Mouse (Mus musculus) heart, adult 2 months (tissue): ENCODE measurements around the gene Ifnk. TPM values are rescaled to one million over a fixed set of nuclear protein-coding genes. Genes with fewer than 3 reads are reported as not detected.

ENCODE experiments used
- DNase-seq, 2 experiments: peaks; one replicate each; pipeline ENCODE4 v3.0.0; 2021
- H3K27ac ChIP-seq: fragments of 200-600 bp; 2 replicates; pipeline ENCODE4 v1.8.1; 2022
- H3K27me3 ChIP-seq: fragments of 200-500 bp; 2 replicates; pipeline ENCODE4 v1.6.1; 2012; ENCODE audit warnings: mild to moderate bottlenecking, low read length, inconsistent platforms, mixed read lengths; ENCODE audit not compliant: control insufficient read depth, insufficient read depth
- H3K36me3 ChIP-seq: fragments of 200-500 bp; 2 replicates; pipeline ENCODE4 v1.6.1; 2012; ENCODE audit warnings: low read length, inconsistent platforms; ENCODE audit not compliant: control insufficient read depth, insufficient read depth
- H3K4me1 ChIP-seq: fragments of 200-500 bp; 2 replicates; pipeline ENCODE4 v1.6.1; 2011; ENCODE audit warnings: low read length; ENCODE audit not compliant: control insufficient read depth, insufficient read depth
- H3K4me3 ChIP-seq: fragments of 200-600 bp; 2 replicates; pipeline ENCODE4 v1.8.1; 2022
- H3K79me2 ChIP-seq: fragments of 200-500 bp; replicated peaks from 2 replicates; pipeline ENCODE4 v1.6.1; 2012; ENCODE audit warnings: mild to moderate bottlenecking, inconsistent platforms, low read length, moderate library complexity, mixed read lengths; ENCODE audit not compliant: control insufficient read depth, insufficient read depth
- H3K9ac ChIP-seq: fragments of 200-500 bp; 2 replicates; pipeline ENCODE4 v1.6.1; 2012; ENCODE audit warnings: low read depth, mild to moderate bottlenecking, control low read depth, inconsistent platforms, low read length, mixed read lengths
- CTCF ChIP-seq: fragments of 200-600 bp; IDR thresholded peaks from 2 replicates; pipeline ENCODE4 v1.8.1; 2022; ENCODE audit warnings: antibody characterized with exemption, mild to moderate bottlenecking, moderate library complexity
- EP300 ChIP-seq: fragments of 200-500 bp; IDR thresholded peaks from 2 replicates; pipeline ENCODE4 v1.6.1; 2011; ENCODE audit warnings: low read depth, low read length, control low read depth; ENCODE audit not compliant: insufficient read depth
- POLR2A ChIP-seq: fragments of 200-500 bp; IDR thresholded peaks from 2 replicates; pipeline ENCODE4 v1.6.1; 2011; ENCODE audit warnings: mild to moderate bottlenecking, low read depth, low read length, control low read depth; ENCODE audit not compliant: insufficient read depth
- WGBS: fragments of 180-500 bp; shearing (Covaris S2); methylation state at CpG from one replicate; pipeline ENCODE4 v1.1.7; 2018; 5-methylcytosine and 5-hydroxymethylcytosine counted together
- intact Hi-C: fragments of 180-260 bp; cut with DNase I; formaldehyde crosslinking; loops from one replicate; pipeline ENCODE4 v1.15.1; 2025
- polyA plus RNA-seq: library from polyadenylated mRNA; depleted of rRNA; stranded (reverse); fragments of >200 nt; gene quantifications from 2 replicates; pipeline ENCODE4 v1.2.3, GENCODE M21; 2012
- total RNA-seq, 2 experiments: library from RNA; stranded (reverse); gene quantifications; 2 replicates each; pipeline ENCODE4 v1.2.3; 2021

Ifnk gene
- total and polyA plus RNA-seq, 3 experiments, result not detected

DNA sequence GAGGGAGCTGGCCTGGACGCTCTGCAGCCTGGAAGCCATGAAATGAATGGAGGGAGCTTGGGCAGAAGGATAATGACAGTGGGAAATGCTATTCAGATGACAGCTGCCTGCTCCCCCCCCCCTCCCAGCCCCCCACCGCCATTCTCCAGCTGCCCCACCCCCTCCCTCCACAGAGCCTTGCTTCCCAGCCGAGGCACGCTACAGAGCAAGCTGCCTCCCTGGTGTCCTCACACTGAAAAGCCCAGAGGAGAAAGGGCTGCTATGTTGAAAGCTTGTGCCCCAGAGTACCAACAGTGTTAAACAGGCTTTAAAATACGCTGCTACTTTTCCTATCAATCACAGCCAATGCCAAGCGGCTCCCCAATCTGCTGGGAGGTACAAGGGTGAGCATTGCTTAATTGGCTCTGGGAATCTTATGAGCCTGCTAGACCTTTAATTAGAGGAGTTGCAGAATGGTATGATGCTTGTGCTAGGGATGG lies 26.5 kb upstream of the Ifnk start:
- Histone ChIP-seq H3K27ac (no peak overlapping the region), H3K36me3 (no peaks in the 10 kb centered on the region), H3K4me3 (no peak overlapping the region), H3K27me3 (no peaks in the 10 kb centered on the region), H3K79me2 (no peaks in the 10 kb centered on the region), H3K4me1 (no peaks in the 10 kb centered on the region), H3K9ac (no peak overlapping the region)
- no peak for TF ChIP-seq EP300
- no peak for TF ChIP-seq CTCF
- no peak for TF ChIP-seq POLR2A
- 45% methylated on average over 6 of the region's 6 CpGs for WGBS
- DNase-seq, result no peak
- intact Hi-C loops, result no loop called here

- intact Hi-C loops, result no loop called here
- WGBS, result 89% methylated on average over 9 of the region's 9 CpGs
Measured at GRCm38 (mm10) chr4:35126776-35127175, 25.1 kb upstream of the Ifnk start.

GRCm38 (mm10) chr4:35127759-35128158 lies 24.1 kb upstream of the Ifnk start:
- intact Hi-C loops, result no loop called here

More at GRCm38 (mm10) chr4:35126776-35127175, 25.1 kb upstream of the Ifnk start:
- H3K27ac ChIP-seq, result no peak overlapping the region
- H3K4me3 ChIP-seq, result no peak overlapping the region
- TF ChIP-seq CTCF (no peak), POLR2A (no peak), EP300 (no peak)
- H3K4me1 ChIP-seq, result 0 out of 2 replicates have a peak, but pooled peaks cover 1% of the 10 kb centered on the region
- H3K36me3 ChIP-seq, result no peaks in the 10 kb centered on the region
- no peaks in the 10 kb centered on the region for H3K27me3 ChIP-seq
- no peak overlapping the region for H3K9ac ChIP-seq
- DNase-seq, result no peak
- no peaks in the 10 kb centered on the region for H3K79me2 ChIP-seq

DNA sequence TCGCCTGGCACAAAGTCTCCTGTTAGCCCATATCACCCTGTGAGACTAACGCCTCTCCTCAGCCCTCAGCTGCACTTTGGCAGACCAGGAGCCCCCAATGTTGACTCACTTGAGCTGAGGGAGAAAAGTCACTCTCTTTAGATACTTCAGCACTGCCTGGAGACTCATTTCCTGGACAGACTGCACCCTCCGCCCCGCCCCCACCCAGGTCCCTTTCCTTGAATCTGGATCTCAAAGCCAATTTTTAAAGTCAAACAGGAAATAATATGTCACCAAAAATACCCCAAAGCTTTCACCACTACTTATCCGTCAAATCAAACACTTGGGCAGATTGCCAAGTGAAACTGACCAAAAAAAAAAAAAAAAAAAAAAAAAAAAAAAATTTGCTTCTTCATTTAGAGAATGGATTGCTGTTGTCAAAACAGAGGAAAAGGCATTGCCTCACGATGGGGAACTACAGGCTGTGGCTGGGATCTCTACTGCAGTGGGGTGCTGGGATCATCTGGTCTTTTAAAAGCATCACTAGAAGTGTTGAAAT lies 21.4 kb upstream of the Ifnk start:
- Histone ChIP-seq H3K4me1 (0 out of 2 replicates have a peak, but pooled peaks cover 1% of the 10 kb centered on the region), H3K4me3 (no peak overlapping the region), H3K79me2 (no peaks in the 10 kb centered on the region), H3K36me3 (no peaks in the 10 kb centered on the region), H3K27ac (no peak overlapping the region), H3K27me3 (no peaks in the 10 kb centered on the region), H3K9ac (no peak overlapping the region)
- peak; percentile 27 to 29 for DNase-seq
- intact Hi-C loops, result no loop called here
- WGBS, result 29% methylated on average over 6 of the region's 6 CpGs
- TF ChIP-seq CTCF (no peak), POLR2A (no peak), EP300 (no peak)

More at GRCm38 (mm10) chr4:35127759-35128158, 24.1 kb upstream of the Ifnk start:
- no peak overlapping the region for H3K27ac ChIP-seq
- WGBS, result 73% methylated on average over 6 of the region's 6 CpGs
- H3K4me3 ChIP-seq, result no peak overlapping the region
- no peaks in the 10 kb centered on the region for H3K79me2 ChIP-seq
- no peak overlapping the region for H3K9ac ChIP-seq
- no peak for DNase-seq
- TF ChIP-seq CTCF (no peak), EP300 (no peak), POLR2A (no peak)
- no peaks in the 10 kb centered on the region for H3K36me3 ChIP-seq
- no peaks in the 10 kb centered on the region for H3K27me3 ChIP-seq
- H3K4me1 ChIP-seq, result 0 out of 2 replicates have a peak, but pooled peaks cover 1% of the 10 kb centered on the region

DNA sequence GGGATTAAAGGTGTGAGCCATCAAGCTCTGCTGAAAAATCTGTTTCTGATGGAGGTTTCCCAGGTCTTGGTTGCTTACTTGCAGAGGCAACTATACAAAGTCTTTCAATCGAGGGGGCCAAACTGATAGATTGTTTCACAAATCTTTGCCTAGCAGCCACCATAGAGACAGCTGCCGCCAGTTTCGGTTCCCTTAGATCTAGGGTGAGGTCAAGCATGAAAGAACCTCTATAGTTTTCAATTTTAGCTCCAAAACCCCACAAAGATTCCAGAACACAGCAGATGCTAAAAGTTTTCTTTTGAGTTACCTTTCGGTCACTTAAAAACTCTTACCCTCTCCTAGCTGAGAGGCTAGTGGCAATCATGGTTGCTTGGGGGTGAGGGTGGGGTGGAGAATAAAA lies 20.3 kb upstream of the Ifnk start:
- Histone ChIP-seq H3K27ac (no peak overlapping the region), H3K79me2 (no peaks in the 10 kb centered on the region), H3K4me3 (no peak overlapping the region), H3K36me3 (no peaks in the 10 kb centered on the region), H3K9ac (no peak overlapping the region), H3K27me3 (no peaks in the 10 kb centered on the region), H3K4me1 (0 out of 2 replicates have a peak, but pooled peaks cover 1% of the 10 kb centered on the region)
- intact Hi-C loops, result no loop called here
- peak in 1 of 2 experiments; percentile 20 for DNase-seq
- 88% methylated on average over 4 of the region's 4 CpGs for WGBS
- TF ChIP-seq POLR2A (no peak), CTCF (no peak), EP300 (no peak)

DNA sequence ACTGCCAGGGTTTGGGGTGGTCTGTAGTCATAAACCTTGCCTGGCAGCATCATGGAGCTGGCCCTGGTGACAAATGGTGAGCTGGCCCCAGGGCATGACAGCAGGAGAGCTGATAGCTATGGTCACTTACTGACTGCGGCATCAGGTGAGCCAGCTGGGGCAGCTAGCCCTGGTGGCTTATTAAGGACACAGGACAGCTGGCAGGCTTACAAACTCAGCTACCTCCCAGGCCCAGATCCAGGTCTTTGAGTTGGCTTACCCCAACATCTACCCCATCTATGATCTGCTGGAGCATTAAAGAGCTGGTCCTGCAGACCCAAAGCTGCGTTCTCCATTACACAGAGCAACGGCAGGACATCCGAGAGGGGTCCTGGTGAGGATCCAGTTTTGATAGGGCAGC lies 18.4 kb upstream of the Ifnk start:
- TF ChIP-seq CTCF (no peak), POLR2A (no peak), EP300 (no peak)
- H3K36me3 ChIP-seq, result no peaks in the 10 kb centered on the region
- no peaks in the 10 kb centered on the region for H3K27me3 ChIP-seq
- 77% methylated on average over 4 of the region's 4 CpGs for WGBS
- intact Hi-C loops, result no loop called here
- no peak overlapping the region for H3K9ac ChIP-seq
- H3K4me3 ChIP-seq, result no peak overlapping the region
- H3K79me2 ChIP-seq, result no peaks in the 10 kb centered on the region
- DNase-seq, result no peak
- 0 out of 2 replicates have a peak, but pooled peaks cover 1% of the 10 kb centered on the region for H3K4me1 ChIP-seq
- no peak overlapping the region for H3K27ac ChIP-seq
